Mouse (Mus musculus): Measurements from ENCODE around the gene Panx3. TPM values are rescaled to one million over a fixed set of nuclear protein-coding genes. Genes with fewer than 3 reads are reported as not detected.
A peak's percentile ranks its signal among the peaks of the same experiment; 100 is the strongest.

Gene Panx3
- polyA plus RNA-seq, 1 experiment from 2014 or later: 0.43 TPM

- 86% methylated on average over 7 of the region's 7 CpGs for whole genome bisulfite sequencing
- no peaks in the 10 kb centered on the region for H3K4me1 ChIP-seq (ENCODE audit: control insufficient read depth, insufficient read depth, low read length)
- H3K4me3 ChIP-seq (ENCODE audit: low read depth, low read length): no peak overlapping the region
- H3K27ac ChIP-seq (ENCODE audit: low read length): no peak overlapping the region
- H3K4me2 ChIP-seq (ENCODE audit: low read length): no peak overlapping the region
- ATAC-seq: no peak
- H3K36me3 ChIP-seq (ENCODE audit: control insufficient read depth, insufficient read depth, low read length): no peaks in the 10 kb centered on the region
- no peak overlapping the region for H3K9ac ChIP-seq (ENCODE audit: low read depth, low read length)
- H3K9me3 ChIP-seq (replicated peaks; ENCODE audit: control insufficient read depth, low read length, poor library complexity, severe bottlenecking): no peaks in the 10 kb centered on the region
- no peaks in the 10 kb centered on the region for H3K27me3 ChIP-seq (ENCODE audit: control insufficient read depth, insufficient read depth, low read depth, low read length)
These were observed 3.0 kb downstream of the Panx3 start for GRCm38 (mm10) chr9:37666045-37666444.

DNA sequence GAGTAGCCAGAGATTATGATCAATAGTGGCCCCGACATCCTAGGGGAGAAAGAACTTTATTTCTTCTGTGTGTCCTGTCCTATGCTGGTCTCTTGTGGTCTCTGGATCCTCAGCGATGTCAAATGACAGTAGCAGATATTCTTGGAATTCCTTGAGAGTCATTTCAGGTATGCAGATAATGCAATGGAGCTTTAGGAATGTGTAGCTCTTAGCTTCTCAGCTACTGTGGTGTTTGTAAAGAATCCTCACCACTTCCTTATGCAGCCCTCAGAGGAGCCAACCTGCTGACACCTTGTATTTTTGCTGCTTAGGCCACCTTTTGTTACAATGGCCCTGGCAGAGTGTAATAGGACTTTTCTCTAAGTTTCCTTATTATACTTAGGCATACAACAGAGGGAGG is 4.4 kb downstream of the Panx3 start:
- Histone ChIP-seq H3K27ac (ENCODE audit: low read length) (no peak overlapping the region), H3K9me3 (replicated peaks; ENCODE audit: control insufficient read depth, low read length, poor library complexity, severe bottlenecking) (no peaks in the 10 kb centered on the region), H3K9ac (ENCODE audit: low read depth, low read length) (no peak overlapping the region), H3K4me1 (ENCODE audit: control insufficient read depth, insufficient read depth, low read length) (no peaks in the 10 kb centered on the region), H3K4me3 (ENCODE audit: low read depth, low read length) (no peak overlapping the region), H3K36me3 (ENCODE audit: control insufficient read depth, insufficient read depth, low read length) (no peaks in the 10 kb centered on the region), H3K27me3 (ENCODE audit: control insufficient read depth, insufficient read depth, low read depth, low read length) (no peaks in the 10 kb centered on the region), H3K4me2 (ENCODE audit: low read length) (no peak overlapping the region)
- ATAC-seq: no peak
- WGBS: 78% methylated on average over 2 of the region's 2 CpGs

DNA sequence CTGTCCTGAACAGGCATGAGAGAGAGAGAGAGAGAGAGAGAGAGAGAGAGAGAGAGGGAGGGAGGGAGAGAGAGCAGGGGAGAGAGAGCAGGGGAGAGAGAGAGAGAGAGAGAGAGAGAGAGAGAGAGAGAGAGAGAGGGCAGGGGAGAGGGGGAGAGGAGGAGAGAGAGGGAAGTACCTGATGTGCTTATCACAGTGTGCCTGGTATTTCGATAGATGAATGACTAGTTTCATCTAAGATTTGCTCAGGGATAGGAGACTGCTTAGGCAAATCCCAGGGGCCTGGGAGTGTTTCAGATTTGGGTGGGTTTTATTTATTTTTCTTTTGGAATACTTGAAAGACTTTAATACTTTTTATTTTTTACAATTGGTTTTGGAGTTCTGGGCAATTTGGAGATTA is 5.8 kb downstream of the Panx3 start:
- H3K27ac ChIP-seq (ENCODE audit: low read length): no peak overlapping the region
- 86% methylated on average over 1 of the region's 1 CpGs for WGBS
- no peaks in the 10 kb centered on the region for H3K36me3 ChIP-seq (ENCODE audit: control insufficient read depth, insufficient read depth, low read length)
- H3K27me3 ChIP-seq (ENCODE audit: control insufficient read depth, insufficient read depth, low read depth, low read length): no peaks in the 10 kb centered on the region
- ATAC-seq: no peak
- no peak overlapping the region for H3K4me3 ChIP-seq (ENCODE audit: low read depth, low read length)
- no peaks in the 10 kb centered on the region for H3K4me1 ChIP-seq (ENCODE audit: control insufficient read depth, insufficient read depth, low read length)
- no peak overlapping the region for H3K4me2 ChIP-seq (ENCODE audit: low read length)
- H3K9ac ChIP-seq (ENCODE audit: low read depth, low read length): no peak overlapping the region
- H3K9me3 ChIP-seq (replicated peaks; ENCODE audit: control insufficient read depth, low read length, poor library complexity, severe bottlenecking): no peaks in the 10 kb centered on the region

GRCm38 (mm10) chr9:37659413-37659812 is 9.6 kb downstream of the Panx3 start:
- no peak overlapping the region for H3K4me2 ChIP-seq (ENCODE audit: low read length)
- no peaks in the 10 kb centered on the region for H3K27me3 ChIP-seq (ENCODE audit: control insufficient read depth, insufficient read depth, low read depth, low read length)
- 87% methylated on average over 6 of the region's 6 CpGs for WGBS
- no peak for ATAC-seq
- no peak overlapping the region for H3K27ac ChIP-seq (ENCODE audit: low read length)
- H3K36me3 ChIP-seq (ENCODE audit: control insufficient read depth, insufficient read depth, low read length): no peaks in the 10 kb centered on the region
- H3K4me3 ChIP-seq (ENCODE audit: low read depth, low read length): no peak overlapping the region
- H3K9me3 ChIP-seq (replicated peaks; ENCODE audit: control insufficient read depth, low read length, poor library complexity, severe bottlenecking): no peaks in the 10 kb centered on the region
- H3K9ac ChIP-seq (ENCODE audit: low read depth, low read length): no peak overlapping the region
- H3K4me1 ChIP-seq (ENCODE audit: control insufficient read depth, insufficient read depth, low read length): peaks cover 15% of the 10 kb centered on the region

- Histone ChIP-seq H3K4me2 (ENCODE audit: low read length) (peak within 1 kb of the TSS; percentile 66), H3K9ac (ENCODE audit: low read depth, low read length) (peak within 1 kb of the TSS; percentile 80), H3K27ac (ENCODE audit: low read length) (peak within 1 kb of the TSS; percentile 57), H3K4me3 (ENCODE audit: low read depth, low read length) (peak within 1 kb of the TSS; percentile 74), H3K27me3 (ENCODE audit: control insufficient read depth, insufficient read depth, low read depth, low read length) (no peaks in the 10 kb centered on the region), H3K36me3 (ENCODE audit: control insufficient read depth, insufficient read depth, low read length) (peaks cover 15% of the 10 kb centered on the region), H3K4me1 (ENCODE audit: control insufficient read depth, insufficient read depth, low read length) (peaks cover 15% of the 10 kb centered on the region), H3K9me3 (replicated peaks; ENCODE audit: control insufficient read depth, low read length, poor library complexity, severe bottlenecking) (no peaks in the 10 kb centered on the region)
- ATAC-seq: peak; percentile 96
- under 1% methylated on average over 36 of the region's 36 CpGs for WGBS
These were observed 12.0 kb downstream of the Panx3 start, which contains the start of gene Tbrg1 for GRCm38 (mm10) chr9:37656931-37657481. Gene Tbrg1, minus strand, starts transcription at chr9:37657312.

- Histone ChIP-seq H3K9me3 (replicated peaks; ENCODE audit: control insufficient read depth, low read length, poor library complexity, severe bottlenecking) (no peaks in the 10 kb centered on the region), H3K27ac (ENCODE audit: low read length) (peak overlapping the region; percentile 57), H3K4me3 (ENCODE audit: low read depth, low read length) (peak overlapping the region; percentile 74), H3K27me3 (ENCODE audit: control insufficient read depth, insufficient read depth, low read depth, low read length) (no peaks in the 10 kb centered on the region), H3K9ac (ENCODE audit: low read depth, low read length) (peak overlapping the region; percentile 80), H3K4me1 (ENCODE audit: control insufficient read depth, insufficient read depth, low read length) (peaks cover 15% of the 10 kb centered on the region), H3K4me2 (ENCODE audit: low read length) (peak overlapping the region; percentile 66), H3K36me3 (ENCODE audit: control insufficient read depth, insufficient read depth, low read length) (peaks cover 15% of the 10 kb centered on the region)
- ATAC-seq: peak; percentile 44; the same call in 1 of the 2 replicates
- 1% methylated on average over 10 of the region's 10 CpGs for WGBS
These were observed 12.6 kb downstream of the Panx3 start for GRCm38 (mm10) chr9:37656439-37656881.

- Histone ChIP-seq H3K4me3 (ENCODE audit: low read depth, low read length) (peak overlapping the region; percentile 74), H3K4me1 (ENCODE audit: control insufficient read depth, insufficient read depth, low read length) (peaks cover 15% of the 10 kb centered on the region), H3K36me3 (ENCODE audit: control insufficient read depth, insufficient read depth, low read length) (peaks cover 19% of the 10 kb centered on the region), H3K9me3 (replicated peaks; ENCODE audit: control insufficient read depth, low read length, poor library complexity, severe bottlenecking) (no peaks in the 10 kb centered on the region), H3K4me2 (ENCODE audit: low read length) (peak overlapping the region; percentile 66), H3K27ac (ENCODE audit: low read length) (no peak overlapping the region), H3K9ac (ENCODE audit: low read depth, low read length) (no peak overlapping the region), H3K27me3 (ENCODE audit: control insufficient read depth, insufficient read depth, low read depth, low read length) (no peaks in the 10 kb centered on the region)
- 75% methylated on average over 8 of the region's 8 CpGs for WGBS
- no peak for ATAC-seq
These were observed 13.1 kb downstream of the Panx3 start for GRCm38 (mm10) chr9:37655961-37656360.

DNA sequence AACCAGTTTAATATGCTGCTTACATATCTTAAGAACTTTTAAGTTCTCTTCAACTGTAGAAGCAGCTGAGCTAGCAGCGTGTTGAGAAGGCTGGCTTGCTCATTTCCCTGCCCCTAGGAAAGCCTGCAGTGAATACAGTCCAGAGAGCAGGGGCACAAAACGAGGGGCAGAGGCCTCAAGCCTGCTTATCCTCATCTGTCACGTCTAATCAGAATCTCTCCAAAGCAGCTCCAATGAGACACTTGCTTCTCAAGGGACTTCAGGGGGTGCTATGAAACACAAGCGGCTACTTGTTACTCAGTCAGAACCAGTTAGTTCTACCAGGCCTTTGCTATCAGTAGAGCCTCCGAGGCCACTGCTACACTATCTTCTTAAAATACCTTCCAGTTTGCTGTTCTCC is 15.2 kb downstream of the Panx3 start:
- 81% methylated on average over 5 of the region's 5 CpGs for WGBS
- no peak overlapping the region for H3K27ac ChIP-seq (ENCODE audit: low read length)
- ATAC-seq: no peak
- no peak overlapping the region for H3K4me3 ChIP-seq (ENCODE audit: low read depth, low read length)
- no peak overlapping the region for H3K9ac ChIP-seq (ENCODE audit: low read depth, low read length)
- H3K9me3 ChIP-seq (replicated peaks; ENCODE audit: control insufficient read depth, low read length, poor library complexity, severe bottlenecking): no peaks in the 10 kb centered on the region
- peaks cover 31% of the 10 kb centered on the region for H3K36me3 ChIP-seq (ENCODE audit: control insufficient read depth, insufficient read depth, low read length)
- H3K27me3 ChIP-seq (ENCODE audit: control insufficient read depth, insufficient read depth, low read depth, low read length): no peaks in the 10 kb centered on the region
- H3K4me2 ChIP-seq (ENCODE audit: low read length): no peak overlapping the region
- peaks cover 15% of the 10 kb centered on the region for H3K4me1 ChIP-seq (ENCODE audit: control insufficient read depth, insufficient read depth, low read length)

DNA sequence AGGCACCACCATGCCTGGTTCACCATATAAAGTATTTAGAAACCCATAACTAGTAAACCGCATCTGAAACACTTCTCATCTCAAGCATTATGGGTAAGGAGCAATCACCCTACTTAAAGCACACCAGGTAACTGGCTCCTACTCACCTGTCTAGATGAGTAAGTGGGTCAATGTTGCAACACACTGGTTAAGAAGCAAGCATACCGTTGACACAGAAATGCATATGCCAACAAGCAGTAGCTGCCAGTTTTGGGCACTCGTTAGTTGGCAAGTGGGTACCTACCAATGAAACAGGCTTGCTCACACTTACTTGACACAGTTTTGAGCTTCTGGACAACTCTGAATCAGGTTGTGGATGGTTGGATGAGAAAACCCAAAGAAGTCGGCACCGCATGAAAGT is 18.4 kb downstream of the Panx3 start:
- H3K36me3 ChIP-seq (ENCODE audit: control insufficient read depth, insufficient read depth, low read length): peaks cover 33% of the 10 kb centered on the region
- H3K9me3 ChIP-seq (replicated peaks; ENCODE audit: control insufficient read depth, low read length, poor library complexity, severe bottlenecking): no peaks in the 10 kb centered on the region
- H3K9ac ChIP-seq (ENCODE audit: low read depth, low read length): no peak overlapping the region
- no peak overlapping the region for H3K4me2 ChIP-seq (ENCODE audit: low read length)
- H3K4me3 ChIP-seq (ENCODE audit: low read depth, low read length): no peak overlapping the region
- H3K27me3 ChIP-seq (ENCODE audit: control insufficient read depth, insufficient read depth, low read depth, low read length): no peaks in the 10 kb centered on the region
- WGBS: 95% methylated on average over 5 of the region's 5 CpGs
- no peak for ATAC-seq
- H3K27ac ChIP-seq (ENCODE audit: low read length): no peak overlapping the region
- peaks cover 4% of the 10 kb centered on the region; the same call in 1 of the 2 replicates for H3K4me1 ChIP-seq (ENCODE audit: control insufficient read depth, insufficient read depth, low read length)
